Mouse (Mus musculus) kidney, adult 10 weeks (tissue): ENCODE measurements around the gene Nmral1. TPM values are rescaled to one million over a fixed set of nuclear protein-coding genes. Genes with fewer than 3 reads are reported as not detected.

ENCODE experiments used
- polyA plus RNA-seq: library from polyadenylated mRNA; stranded (reverse); fragments of 350-450 nt; fragmentation: Illumina TruSeq; extraction: RNeasy Lipid Tissue Mini Kit (QIAGEN cat#74804); gene quantifications from one replicate; pipeline ENCODE4 v1.2.3, GENCODE M21; 2014; ENCODE audit warnings: low read depth, low replicate concordance

Gene Nmral1
- polyA plus RNA-seq = not detected

DNA sequence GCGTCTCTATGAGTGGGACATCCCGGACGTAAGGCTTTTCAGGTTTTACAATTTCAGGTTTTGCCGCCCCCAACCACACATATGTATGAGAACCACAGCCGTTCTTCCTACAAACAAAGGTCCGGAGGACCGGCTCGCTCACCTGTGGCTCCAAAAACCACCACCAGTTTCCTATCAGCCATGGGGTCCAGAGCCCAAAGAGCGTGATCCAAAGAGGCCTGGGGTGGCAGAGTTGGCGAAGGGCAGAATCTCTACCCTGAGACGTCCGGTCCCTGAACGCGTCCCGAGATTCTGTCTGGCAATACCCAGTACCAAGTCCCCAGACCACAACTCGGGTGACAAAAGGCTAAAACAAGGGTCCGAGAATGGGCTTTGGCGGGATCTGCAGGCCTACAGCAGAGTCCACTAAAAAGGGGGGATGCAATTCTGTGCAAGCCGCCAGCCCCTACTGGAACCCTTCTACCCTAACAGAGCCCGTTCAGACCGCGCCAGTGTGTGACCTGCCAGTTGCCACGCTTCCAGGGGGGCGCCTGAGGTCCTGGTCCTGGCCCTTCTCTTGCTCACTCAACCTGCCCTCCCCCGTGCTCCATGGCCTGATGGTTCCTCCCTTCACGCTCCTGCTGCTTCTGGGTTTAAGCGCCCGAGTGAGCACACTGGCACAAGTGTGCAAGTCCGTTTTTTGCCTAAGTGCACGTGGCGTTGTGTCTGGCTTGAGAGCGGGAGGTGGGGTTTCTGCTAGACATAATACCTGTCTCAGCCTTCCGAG is at the start of gene Nmral1:
Gene Nmral1, minus strand, starts transcription at position 604 of the 766 bp plus-strand sequence.

DNA sequence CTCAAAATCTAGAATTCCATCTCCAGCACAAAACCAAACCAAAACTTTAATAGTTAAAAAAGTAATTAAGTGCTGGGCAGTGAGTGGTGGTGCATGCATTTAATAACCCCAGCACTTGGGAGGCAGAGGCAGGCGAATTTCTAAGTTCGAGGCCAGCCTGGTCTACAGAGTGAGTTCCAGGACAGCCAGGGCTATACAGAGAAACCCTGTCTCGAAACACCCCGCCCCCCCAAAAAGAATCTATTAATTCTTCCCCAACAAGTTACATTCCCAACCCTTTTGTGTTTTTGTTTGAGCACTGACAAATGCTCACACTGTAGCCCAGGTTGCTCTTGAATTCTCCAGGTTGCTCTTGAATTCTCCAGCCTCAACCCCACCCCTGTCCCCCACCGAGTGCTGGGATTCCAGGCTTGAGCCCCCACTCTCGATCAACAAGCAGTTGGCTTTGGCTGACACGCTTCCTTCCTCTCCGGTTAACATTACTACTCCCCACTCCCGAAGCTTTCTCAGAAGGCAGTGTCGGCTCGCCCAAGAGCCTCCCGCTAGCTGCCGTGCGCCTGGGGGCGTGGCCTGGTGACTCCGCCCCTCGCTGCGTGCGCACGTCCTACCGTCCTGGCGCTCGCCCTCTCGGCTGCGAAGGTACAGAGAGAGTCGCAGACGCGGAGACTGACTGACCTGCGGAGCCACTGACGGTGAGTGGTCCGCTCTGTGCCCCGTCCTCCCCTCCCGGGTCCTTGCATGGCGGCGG is 6.8 kb upstream of the Nmral1 start, which contains the start of gene Hmox2:
Gene Hmox2, plus strand, starts transcription at position 582 of the 748 bp plus-strand sequence.

DNA sequence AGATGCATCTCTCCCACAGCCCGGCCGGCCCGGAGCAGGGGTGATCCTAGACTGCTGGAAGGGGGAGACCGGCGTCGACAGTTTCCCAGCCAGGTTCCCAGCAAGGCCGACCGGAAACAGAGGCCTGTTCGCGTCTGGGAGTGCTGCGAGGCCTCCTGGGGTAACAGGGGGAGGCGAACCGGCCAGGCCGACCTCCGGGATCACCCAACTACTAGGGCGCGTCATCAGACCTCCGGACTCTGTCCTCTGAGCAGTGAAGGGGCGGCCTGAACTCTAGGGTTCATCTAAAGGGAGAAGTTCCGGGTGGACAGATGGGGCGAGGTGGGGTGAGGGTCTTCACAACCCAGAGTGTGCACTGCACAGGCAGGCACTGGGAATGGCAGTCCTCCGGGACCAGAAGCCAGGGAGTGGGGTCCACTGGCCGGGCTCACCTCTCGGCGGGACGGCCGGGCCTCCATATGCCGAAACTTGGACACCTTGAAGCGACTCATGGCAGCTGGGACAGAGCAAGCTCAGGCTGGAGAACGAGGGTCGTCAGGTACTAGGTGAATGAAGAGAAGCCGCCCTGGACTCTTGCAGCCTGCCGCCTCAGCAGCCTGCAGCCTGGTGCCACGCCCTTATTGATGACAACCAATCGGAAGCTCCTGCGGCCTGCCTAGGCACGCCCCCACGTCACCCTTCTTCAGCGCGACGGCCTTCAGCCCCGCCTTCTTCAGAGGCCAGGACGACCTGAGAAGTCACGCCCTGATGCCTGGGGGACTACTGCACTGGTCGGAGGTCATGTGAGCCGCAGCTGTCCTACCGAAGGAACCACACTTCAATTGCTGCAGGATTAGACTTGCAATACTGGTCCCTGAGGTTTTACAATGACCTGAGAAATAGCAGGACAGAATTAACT is 39.8 kb downstream of the Nmral1 start, which contains the start of gene Coro7:
Gene Coro7, minus strand, starts transcription at position 657 of the 898 bp plus-strand sequence.

Other genes starting within 250 kb of the Nmral1 start
- 4.9 TPM for gene Srl, start 177.5 kb downstream of the Nmral1 start, polyA plus RNA-seq
- 0.93 TPM for gene Tfap4, start 159.5 kb downstream of the Nmral1 start, polyA plus RNA-seq
- gene Glis2, start 124.6 kb downstream of the Nmral1 start, polyA plus RNA-seq = 11.6 TPM
- gene Pam16, start 94.4 kb downstream of the Nmral1 start, polyA plus RNA-seq = 21.6 TPM
- gene Vasn, start 79.4 kb downstream of the Nmral1 start, polyA plus RNA-seq = 2.0 TPM
- 57.5 TPM for gene Dnaja3, start 79.4 kb downstream of the Nmral1 start, polyA plus RNA-seq
- gene Coro7, start 39.6 kb downstream of the Nmral1 start, polyA plus RNA-seq = 0.93 TPM
- 79.2 TPM for gene Hmox2, start 7.0 kb upstream of the Nmral1 start, polyA plus RNA-seq
- gene Cdip1, start 70.9 kb upstream of the Nmral1 start, polyA plus RNA-seq = 36.3 TPM
- gene 4930562C15Rik, start 116.1 kb upstream of the Nmral1 start, polyA plus RNA-seq = not detected
- 0.77 TPM for gene Ubald1, start 161.0 kb upstream of the Nmral1 start, polyA plus RNA-seq
- gene Mgrn1, start 166.9 kb upstream of the Nmral1 start, polyA plus RNA-seq = 11.9 TPM
- 7.2 TPM for gene Nudt16l1, start 219.4 kb upstream of the Nmral1 start, polyA plus RNA-seq
- 4.9 TPM for gene Anks3, start 244.8 kb upstream of the Nmral1 start, polyA plus RNA-seq